Mouse (Mus musculus): Measurements from ENCODE around the gene Acat3.

- TF ChIP-seq CTCF (conservative IDR thresholded peaks at IDR 0.05 in 1 of 2, IDR thresholded peaks at IDR 0.05 in 1 of 2; ENCODE audit: low read depth in 2 of 2, low read length in 2 of 2) (no peak), POLR2A (IDR thresholded peaks at IDR 0.05; ENCODE audit: low read depth, low read length) (no peak), HCFC1 (IDR thresholded peaks at IDR 0.05; ENCODE audit: low read depth, low read length) (no peak), POLR2AphosphoS2 (IDR thresholded peaks at IDR 0.05; ENCODE audit: low read depth, low read length) (no peak), SIN3A (IDR thresholded peaks at IDR 0.05; ENCODE audit: low read length) (no peak), EP300 (IDR thresholded peaks at IDR 0.05; ENCODE audit: low read length) (no peak), MYC (IDR thresholded peaks at IDR 0.05; ENCODE audit: low read depth, low read length) (no peak), CHD2 (IDR thresholded peaks at IDR 0.05; ENCODE audit: low read length) (no peak)
Observed at GRCm38 (mm10) chr17:12983988-12984387, 43.6 kb upstream of the Acat3 start.
